Mouse (Mus musculus) heart, postnatal 0 days (tissue): ENCODE measurements at regions not wholly inside any gene's neighbourhood (a gene's known extent, or its start where the extent isn't known, plus 50 kb on each side); places are given as distances from the start of the nearest gene placed in this dataset.
"Not testable (repeated sequence)": the region's sequence is repeated elsewhere in the genome, so short reads cannot be mapped to it uniquely, and the experiment has no call there.

Source experiments
- CTCF ChIP-seq: IDR thresholded peaks from 2 replicates; pipeline ENCODE4 v1.5.1; 2016; ENCODE audit warnings: antibody characterized with exemption, control low read depth, low read depth
- EP300 ChIP-seq: IDR thresholded peaks from 2 replicates; pipeline ENCODE4 v1.6.1; 2016; ENCODE audit warnings: antibody characterized with exemption, low read depth

DNA sequence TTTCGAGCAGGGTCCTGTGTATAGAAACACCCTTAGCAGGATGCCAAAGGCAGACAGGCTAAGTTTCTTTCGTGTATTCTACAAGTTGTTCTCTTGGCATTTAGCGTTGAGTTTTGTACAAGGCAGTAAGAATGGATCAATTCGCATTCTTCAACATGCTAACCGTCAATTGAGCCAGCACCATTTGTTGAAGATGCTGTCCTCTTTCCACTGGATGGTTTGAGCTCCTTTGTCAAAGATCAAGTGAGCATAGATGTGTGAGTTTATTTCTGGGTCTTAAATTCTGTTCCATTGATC lies 113.9 kb downstream of the Zfp97 start:
- TF ChIP-seq CTCF, EP300: not testable (repeated sequence)
